8 mouse cellular contexts compared by ENCODE assay signal in the genomic region with DNA sequence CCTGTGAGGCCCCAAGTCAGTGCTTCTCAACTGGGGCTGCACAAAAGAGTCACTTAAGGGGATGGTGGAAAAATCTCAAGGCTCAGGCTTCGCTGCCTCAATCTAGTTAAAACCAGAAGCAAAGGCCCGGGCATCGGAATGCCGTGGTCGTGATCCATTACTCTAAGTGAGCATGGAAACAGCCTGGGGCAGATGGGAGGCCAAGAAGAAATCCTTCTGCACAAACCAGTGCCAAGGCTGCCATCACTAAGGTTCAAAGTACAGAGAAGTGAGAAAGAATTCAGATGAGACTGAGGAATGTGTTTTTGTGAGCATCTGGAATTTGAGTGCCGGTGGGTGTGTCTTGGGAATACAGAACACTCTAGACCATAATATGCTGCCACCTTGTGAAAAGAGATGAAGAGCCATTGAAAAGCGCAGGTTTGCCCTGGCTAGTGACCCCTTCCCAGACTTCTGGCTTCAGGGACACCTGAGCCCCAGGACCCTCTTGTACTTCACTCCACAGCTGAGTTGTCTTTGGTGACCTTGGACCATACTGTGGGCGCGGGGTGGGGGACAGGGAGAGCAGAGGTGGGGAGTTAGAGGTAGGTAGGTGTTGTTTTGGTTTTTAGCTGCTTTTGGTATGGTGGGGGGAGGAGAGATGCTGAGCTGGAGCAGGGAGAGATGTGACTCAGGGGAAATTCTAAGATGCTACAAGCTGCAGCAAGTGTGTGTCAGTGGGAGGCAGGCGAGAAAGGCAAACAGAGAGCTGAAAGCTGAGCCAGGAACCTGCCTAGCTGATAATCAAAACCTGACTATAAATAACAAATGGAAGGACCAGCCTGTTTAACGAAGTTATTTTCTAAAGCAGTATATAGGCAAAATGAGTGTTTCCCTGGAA. TPM values are rescaled to one million over a fixed set of nuclear protein-coding genes. Genes with fewer than 3 reads are reported as not detected.
A peak's percentile ranks its signal among the peaks of the same experiment; 100 is the strongest.
DNase-seq lines count a peak whose midpoint lies in the region; ATAC-seq and TF ChIP-seq lines count a peak whose summit lies in the region.

No protein-coding gene starts in this region.

- no peak overlapping the region for H3K4me2 ChIP-seq in kidney, embryonic 16.5 days (replicated peaks; ENCODE audit: low read depth, low read length)
- no peak overlapping the region for H3K4me2 ChIP-seq in limb, embryonic 14.5 days (replicated peaks; ENCODE audit: low read depth, low read length, severe bottlenecking)

- no peaks in the 10 kb centered on the region; the same call in 1 of the 2 replicates for H3K4me1 ChIP-seq in heart, adult 2 months (ENCODE audit: control insufficient read depth, insufficient read depth, low read length)
- peaks cover 8% of the 10 kb centered on the region; the same call in 1 of the 2 replicates for H3K4me1 ChIP-seq in kidney, embryonic 16.5 days (ENCODE audit: insufficient read depth, low read length)
- H3K4me1 ChIP-seq in limb, embryonic 14.5 days (ENCODE audit: control insufficient read depth, insufficient read depth, low read length) = no peaks in the 10 kb centered on the region

- ATAC-seq in kidney, embryonic 16.5 days (ENCODE audit: low FRiP score, low TSS enrichment) = no peak
- ATAC-seq in limb, embryonic 14.5 days (ENCODE audit: low FRiP score, low read depth) = no peak
- ATAC-seq in granulocyte monocyte progenitor cell, adult 5-6 weeks (replicated peaks; ENCODE audit: poor library complexity, severe bottlenecking) = no peak

- intact Hi-C loops in heart, adult 2 months (cut with DNase I) = no loop called here

- WGBS in heart, adult 2 months = 73% methylated on average over 11 of the region's 11 CpGs
- WGBS in kidney, embryonic 16.5 days = 53% methylated on average over 11 of the region's 11 CpGs
- 54% methylated on average over 11 of the region's 11 CpGs for WGBS in limb, embryonic 14.5 days

- no peaks in the 10 kb centered on the region for H3K79me2 ChIP-seq in heart, adult 2 months (replicated peaks; ENCODE audit: control insufficient read depth, insufficient read depth, low read length)

- H3K27me3 ChIP-seq in heart, adult 2 months (ENCODE audit: control insufficient read depth, insufficient read depth, low read length) = no peaks in the 10 kb centered on the region
- no peaks in the 10 kb centered on the region for H3K27me3 ChIP-seq in kidney, embryonic 16.5 days (ENCODE audit: insufficient read depth, low read length)
- H3K27me3 ChIP-seq in limb, embryonic 14.5 days (ENCODE audit: control insufficient read depth, insufficient read depth, low read length) = no peaks in the 10 kb centered on the region

- no peak for TF ChIP-seq CTCF in heart, adult 2 months (IDR thresholded peaks at IDR 0.05)

- no peak for TF ChIP-seq POLR2A in heart, adult 2 months (IDR thresholded peaks at IDR 0.05; ENCODE audit: insufficient read depth, low read depth, low read length)
- TF ChIP-seq POLR2A in limb, embryonic 14.5 days (IDR thresholded peaks at IDR 0.05; ENCODE audit: borderline replicate concordance, extremely low read depth, insufficient read depth, insufficient read length) = no peak

- H3K27ac ChIP-seq in heart, adult 2 months = peak overlapping the region; percentile 36
- H3K27ac ChIP-seq in kidney, embryonic 16.5 days (ENCODE audit: low read length) = 0 out of 2 replicates have a peak overlapping the region, but pooled peaks have one; percentile 43
- H3K27ac ChIP-seq in limb, embryonic 14.5 days (replicated peaks; ENCODE audit: low read depth, low read length) = no peak overlapping the region

- H3K9ac ChIP-seq in heart, adult 2 months (ENCODE audit: low read depth, low read length) = no peak overlapping the region
- H3K9ac ChIP-seq in kidney, embryonic 16.5 days (replicated peaks; ENCODE audit: low read length) = no peak overlapping the region
- H3K9ac ChIP-seq in limb, embryonic 14.5 days (ENCODE audit: low read depth, low read length, severe bottlenecking) = no peak overlapping the region

- H3K36me3 ChIP-seq in heart, adult 2 months (ENCODE audit: control insufficient read depth, insufficient read depth, low read length) = no peaks in the 10 kb centered on the region; the same call in 1 of the 2 replicates
- no peaks in the 10 kb centered on the region for H3K36me3 ChIP-seq in kidney, embryonic 16.5 days (ENCODE audit: insufficient read depth, low read length)
- H3K36me3 ChIP-seq in limb, embryonic 14.5 days (ENCODE audit: control insufficient read depth, insufficient read depth, low read length) = no peaks in the 10 kb centered on the region

- no peak for TF ChIP-seq EP300 in heart, adult 2 months (IDR thresholded peaks at IDR 0.05; ENCODE audit: insufficient read depth, low read depth, low read length)

- peaks cover 8% of the 10 kb centered on the region for H3K9me3 ChIP-seq in kidney, embryonic 16.5 days (ENCODE audit: low read length)
- peaks cover 8% of the 10 kb centered on the region; the same call in 1 of the 2 replicates for H3K9me3 ChIP-seq in limb, embryonic 14.5 days (ENCODE audit: control insufficient read depth, low read length)

- H3K4me3 ChIP-seq in heart, adult 2 months = no peak overlapping the region
- H3K4me3 ChIP-seq in kidney, embryonic 16.5 days (ENCODE audit: low read length) = no peak overlapping the region
- H3K4me3 ChIP-seq in limb, embryonic 14.5 days (replicated peaks; ENCODE audit: low read length) = no peak overlapping the region

- no peak for DNase-seq in heart, adult 2 months
- DNase-seq in heart, adult 9 months (ENCODE audit: low spot score in 2 of 2) = no peak
- peak; percentile 74 for DNase-seq in ZHBTc4 (ENCODE audit: low read depth, low spot score)
- DNase-seq in limb, embryonic 14.5 days (ENCODE audit: low spot score) = peak; percentile 23
- no peak for DNase-seq in adrenal gland, adult 8-10 months
- DNase-seq in thymus, postnatal 10 days (ENCODE audit: low spot score in 2 of 2) = no peak

RNA-seq across cellular contexts. Expression of a gene that starts 26.9 kb away (rescaled TPM):
- total RNA-seq in heart, adult 2 months (2021) = 10 to 100 TPM; 22.1 to 27.7 TPM
- polyA plus RNA-seq in heart, adult 2 months (2012; rRNA removed) = 6.6 and 17.4 TPM in 2 replicates
- 7.3 and 7.5 TPM in 2 replicates for polyA plus RNA-seq in kidney, embryonic 16.5 days (2015; fragmentation: Nextera tagmentation; extraction: Ambion mirVana)
- polyA plus RNA-seq in limb, embryonic 14.5 days (2012; rRNA removed) = 16.6 and 17.2 TPM in 2 replicates
- polyA plus RNA-seq in limb, embryonic 14.5 days (2014; fragmentation: Nextera tagmentation; extraction: Ambion mirVana) = 11.7 and 12.7 TPM in 2 replicates
- 10 to 100 TPM; 18.5 to 30.1 (median 22.4) TPM for total RNA-seq in adrenal gland, adult 8-10 months (2022)
- total RNA-seq in granulocyte monocyte progenitor cell, adult 5-6 weeks (2014; fragmentation: Nextera tagmentation) = 109 and 153 TPM in 2 replicates
- 197 and 261 TPM in 2 replicates for total RNA-seq in granulocyte monocyte progenitor cell, adult 5-6 weeks (2017)

Comparison
In these comparisons a context has a peak if more than half of its experiments do, and no peak if none do; other contexts are left out.
1. DNase-seq: peak in ZHBTc4 (single experiment) and limb, embryonic 14.5 days (single experiment); none in heart, adult 2 months (0 of 2), heart, adult 9 months (0 of 2), adrenal gland, adult 8-10 months (single experiment) and thymus, postnatal 10 days (0 of 2).